Mouse (Mus musculus) heart, embryonic 14.5 days (tissue): ENCODE measurements around the gene Thoc6. TPM values are rescaled to one million over a fixed set of nuclear protein-coding genes. Genes with fewer than 3 reads are reported as not detected.

Experiments used
- ATAC-seq: fragments of 200-750 bp; cut with Nextera tagmentation; 2 replicates; pipeline ENCODE4 v1.8.0; 2017; ENCODE audit warnings: low read depth, moderate TSS enrichment; ENCODE audit not compliant: insufficient number of reproducible peaks, insufficient read depth, low FRiP score
- H3K27ac ChIP-seq, 2 experiments: fragments of 200-500 bp in 1 of 2; fragments of 300-500 bp in 1 of 2; sonication (generic) in 1 of 2; replicated peaks in 1 of 2; 2 replicates each; pipeline ENCODE4 v1.5.1; 2012 to 2014; ENCODE audit warnings: low read depth in 2 of 2, low read length in 2 of 2, control low read depth in 1 of 2, mild to moderate bottlenecking in 1 of 2, mixed read lengths in 1 of 2; ENCODE audit not compliant: control insufficient read depth in 1 of 2, insufficient read depth in 1 of 2
- H3K27me3 ChIP-seq: fragments of 300-500 bp; sonication (generic); 2 replicates; pipeline ENCODE4 v1.6.1; 2014; ENCODE audit warnings: mild to moderate bottlenecking, low read length, control low read depth; ENCODE audit not compliant: control insufficient read depth, insufficient read depth
- H3K36me3 ChIP-seq: fragments of 300-500 bp; sonication (generic); 2 replicates; pipeline ENCODE4 v1.6.1; 2014; ENCODE audit warnings: mild to moderate bottlenecking, control low read depth, low read length, mixed read lengths; ENCODE audit not compliant: control insufficient read depth, insufficient read depth
- H3K4me1 ChIP-seq, 2 experiments: fragments of 200-500 bp in 1 of 2; fragments of 300-500 bp in 1 of 2; sonication (generic) in 1 of 2; 2 replicates each; pipeline ENCODE4 v1.6.1; 2012 to 2014; ENCODE audit warnings: low read length in 2 of 2, control low read depth in 1 of 2, mixed read lengths in 1 of 2; ENCODE audit not compliant: control insufficient read depth in 2 of 2, insufficient read depth in 2 of 2
- H3K4me2 ChIP-seq: fragments of 300-500 bp; sonication (generic); 2 replicates; pipeline ENCODE4 v1.6.1; 2014; ENCODE audit warnings: mild to moderate bottlenecking, low read length
- H3K4me3 ChIP-seq, 2 experiments: fragments of 200-500 bp in 1 of 2; fragments of 300-500 bp in 1 of 2; sonication (generic) in 1 of 2; 2 replicates each; pipeline ENCODE4 v1.5.1; 2012 to 2014; ENCODE audit warnings: low read length in 2 of 2, mild to moderate bottlenecking in 2 of 2, control low read depth in 1 of 2, low read depth in 1 of 2, moderate library complexity in 1 of 2; ENCODE audit not compliant: control insufficient read depth in 1 of 2, insufficient read depth in 1 of 2
- H3K9ac ChIP-seq: fragments of 300-500 bp; sonication (generic); 2 replicates; pipeline ENCODE4 v1.6.1; 2014; ENCODE audit warnings: mild to moderate bottlenecking, low read length
- H3K9me3 ChIP-seq: fragments of 300-500 bp; sonication (generic); 2 replicates; pipeline ENCODE4 v1.6.1; 2016; ENCODE audit warnings: low read length, control low read depth; ENCODE audit not compliant: control insufficient read depth
- WGBS: fragments of 180-500 bp; shearing (Covaris S2); extraction: QIAGEN DNeasy Blood & Tissue Kit; methylation state at CpG from one replicate; pipeline ENCODE4 v1.1.7; 2014; 5-methylcytosine and 5-hydroxymethylcytosine counted together
- polyA plus RNA-seq: library from polyadenylated mRNA; unstranded; fragments of >200 nt; fragmentation: Nextera tagmentation; extraction: Ambion mirVana; gene quantifications from 2 replicates; pipeline ENCODE4 v1.2.1, GENCODE M21; 2014

The Thoc6 gene
- polyA plus RNA-seq, 1 experiment from 2014 or later: 35.0 TPM

DNA sequence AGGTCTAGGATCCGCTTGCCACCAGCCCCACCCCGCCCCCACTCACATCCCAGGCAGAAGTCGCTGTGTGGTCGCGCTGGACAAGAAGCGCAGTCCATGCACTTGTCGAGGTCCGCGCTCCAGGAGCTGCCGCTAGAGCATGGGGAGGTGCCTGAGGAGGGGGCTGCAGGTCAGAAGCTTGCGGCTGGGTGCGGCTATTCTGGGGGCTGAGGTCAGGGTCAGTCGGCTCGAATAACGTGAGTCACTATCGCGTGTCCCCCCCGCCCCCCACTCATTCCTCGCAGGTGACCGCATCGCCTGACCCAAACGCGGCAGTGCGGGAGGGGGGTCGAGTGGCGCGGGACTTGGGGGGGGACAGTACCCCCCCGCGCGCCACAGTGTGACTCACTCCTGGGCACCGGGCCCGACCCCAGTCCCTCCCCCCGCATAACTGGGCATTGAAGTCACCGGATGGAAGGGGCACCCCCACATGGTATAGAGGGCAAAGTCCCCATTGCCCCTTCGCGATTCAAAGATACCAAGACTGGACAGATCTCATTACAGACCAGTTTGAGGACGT, 2.9 kb upstream of the Thoc6 start:
- Histone ChIP-seq H3K27ac (peak overlapping the region; percentile 97 to 99), H3K4me2 (peak overlapping the region; percentile 85), H3K9ac (peak overlapping the region; percentile 91), H3K4me1 (peaks cover 18 to 40% of the 10 kb centered on the region in 2 experiments), H3K9me3 (no peaks in the 10 kb centered on the region), H3K27me3 (peaks cover 39% of the 10 kb centered on the region), H3K36me3 (no peaks in the 10 kb centered on the region), H3K4me3 (peak overlapping the region; percentile 72 to 95)
- WGBS: under 1% methylated on average over 37 of the region's 37 CpGs
- peak; percentile 48 for ATAC-seq

DNA sequence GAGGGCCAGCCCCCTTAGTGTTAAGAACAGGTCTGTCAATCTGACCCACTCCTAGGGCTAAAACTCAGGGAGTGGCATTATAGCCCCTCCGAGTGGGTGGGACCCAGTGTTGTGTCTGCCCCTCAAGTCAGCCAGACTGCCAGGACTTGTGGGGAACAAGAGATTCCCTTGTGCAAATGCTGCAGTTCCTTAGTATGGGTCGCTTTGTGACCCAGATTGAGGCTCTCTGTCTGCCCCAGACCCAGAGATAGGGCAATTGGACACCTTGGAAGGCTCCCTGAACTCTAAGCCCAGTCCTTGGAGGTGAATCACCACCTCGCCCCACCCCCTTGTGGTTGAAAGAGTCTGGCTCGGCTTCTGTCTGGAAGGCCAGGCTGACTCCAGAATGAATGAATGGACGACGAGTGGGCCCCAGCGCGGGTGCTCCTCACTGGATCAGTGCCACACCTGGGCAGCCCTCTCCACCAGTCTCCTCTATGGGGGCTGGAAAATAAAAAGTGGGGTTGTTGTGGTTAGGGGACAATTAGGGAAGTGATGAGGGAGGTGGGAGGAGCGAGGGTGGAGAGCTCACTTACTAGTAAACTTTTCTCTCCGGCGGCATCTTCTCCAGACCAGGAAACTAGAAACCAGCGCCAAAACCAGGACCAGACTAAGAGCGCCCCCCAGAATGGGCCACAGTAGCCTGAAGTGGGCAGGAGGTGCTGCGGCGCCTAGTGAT, 2.0 kb upstream of the Thoc6 start:
- Histone ChIP-seq H3K4me2 (peak overlapping the region; percentile 85), H3K9me3 (no peaks in the 10 kb centered on the region), H3K4me3 (peak overlapping the region; percentile 72 to 95), H3K27ac (peak overlapping the region; percentile 97 to 99), H3K27me3 (peaks cover 31% of the 10 kb centered on the region), H3K4me1 (peaks cover 18 to 40% of the 10 kb centered on the region in 2 experiments), H3K36me3 (no peaks in the 10 kb centered on the region), H3K9ac (peak overlapping the region; percentile 91)
- ATAC-seq: no peak
- WGBS: 6% methylated on average over 15 of the region's 15 CpGs

DNA sequence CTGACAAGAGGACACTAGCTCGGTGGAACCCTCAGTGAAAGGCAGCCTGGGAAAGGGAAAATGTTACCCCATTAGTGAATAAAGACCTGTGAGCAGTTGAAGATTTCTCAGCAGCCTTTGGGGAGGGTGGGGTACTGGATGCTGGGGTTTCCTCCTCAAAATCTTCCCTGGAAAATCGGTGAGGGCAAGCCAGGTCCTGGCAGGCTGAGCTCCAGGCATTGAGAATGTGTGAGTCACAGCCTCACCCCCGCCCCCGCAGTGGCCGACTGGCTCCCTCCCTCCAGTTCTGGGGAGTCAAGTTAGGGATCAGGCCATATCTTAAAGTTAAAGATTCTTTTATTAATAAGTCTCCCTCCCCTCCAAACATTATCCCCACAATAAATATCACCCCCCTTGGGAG, 1.4 kb upstream of the Thoc6 start:
- Histone ChIP-seq H3K27me3 (peaks cover 25% of the 10 kb centered on the region), H3K9me3 (no peaks in the 10 kb centered on the region), H3K36me3 (peaks cover 5% of the 10 kb centered on the region), H3K4me1 (peaks cover 18 to 40% of the 10 kb centered on the region in 2 experiments), H3K4me3 (peak overlapping the region; percentile 72 to 95), H3K9ac (peak overlapping the region; percentile 91), H3K27ac (peak overlapping the region; percentile 97 to 99), H3K4me2 (peak overlapping the region; percentile 85)
- ATAC-seq: no peak
- 8% methylated on average over 5 of the region's 5 CpGs for WGBS

DNA sequence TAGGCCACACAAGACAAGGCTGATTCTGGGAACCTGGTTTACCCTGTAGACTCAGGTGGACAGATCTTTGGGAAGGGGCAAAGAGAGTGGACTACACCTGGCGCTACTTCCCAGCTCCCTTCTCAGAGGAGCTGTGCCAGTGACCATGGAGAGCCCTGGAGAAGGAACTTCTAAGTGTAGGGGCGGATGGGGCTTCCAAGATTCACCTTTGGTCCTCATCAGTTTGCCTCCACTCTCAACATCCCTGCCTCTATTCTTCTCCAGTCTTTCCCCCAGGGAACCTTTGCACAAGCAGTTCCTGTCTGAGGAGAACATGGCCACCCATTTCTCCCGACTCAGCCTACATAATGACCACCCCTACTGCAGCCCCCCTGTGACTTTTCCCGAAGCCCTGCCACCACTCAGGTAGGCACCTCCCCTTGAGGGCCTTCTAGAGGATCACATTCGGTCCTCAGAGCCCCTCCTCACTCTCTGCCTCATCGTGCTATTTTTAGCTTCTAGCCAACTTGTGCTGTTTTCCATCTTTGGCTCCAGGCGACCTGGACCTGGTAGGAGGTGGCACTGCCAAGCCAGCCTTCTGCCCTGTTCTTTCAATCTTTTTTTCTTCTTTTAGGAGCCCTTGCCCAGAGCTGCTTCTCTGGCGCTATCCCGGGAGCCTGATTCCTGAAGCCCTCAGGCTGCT, 730 bp upstream of the Thoc6 start:
- H3K27ac ChIP-seq: peak overlapping the region; percentile 97 to 99
- peak overlapping the region; percentile 85 for H3K4me2 ChIP-seq
- ATAC-seq: no peak
- peak overlapping the region; percentile 91 for H3K9ac ChIP-seq
- 11% methylated on average over 9 of the region's 9 CpGs for WGBS
- no peaks in the 10 kb centered on the region for H3K9me3 ChIP-seq
- peak overlapping the region; percentile 72 to 95 for H3K4me3 ChIP-seq
- H3K27me3 ChIP-seq: peaks cover 17% of the 10 kb centered on the region
- H3K36me3 ChIP-seq: peaks cover 12% of the 10 kb centered on the region
- peaks cover 16 to 38% of the 10 kb centered on the region in 2 experiments for H3K4me1 ChIP-seq

DNA sequence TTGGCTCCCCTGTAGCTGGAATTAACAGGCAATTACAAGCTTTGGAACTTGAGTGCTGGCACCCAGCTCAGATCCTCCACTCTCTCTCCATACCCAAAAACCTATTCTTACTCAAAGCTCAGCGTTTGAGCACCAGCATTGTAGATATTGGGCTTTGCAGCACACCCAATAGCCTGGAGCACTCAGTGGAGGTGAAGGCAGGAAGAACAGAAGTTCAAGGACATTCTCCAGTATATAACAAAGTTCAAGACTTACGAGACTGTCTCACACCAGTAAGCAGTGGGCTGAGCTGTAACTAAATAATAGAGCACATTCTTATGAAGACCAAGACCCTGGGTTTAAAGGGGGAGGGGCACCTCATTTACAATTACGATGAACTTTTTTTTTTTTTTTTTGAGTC, 921 bp downstream of the Thoc6 start:
- H3K9me3 ChIP-seq: no peaks in the 10 kb centered on the region
- 0 out of 2 replicates have a peak, but pooled peaks cover under 1% of the 10 kb centered on the region for H3K27me3 ChIP-seq
- ATAC-seq: no peak
- H3K9ac ChIP-seq: peak overlapping the region; percentile 91
- H3K4me3 ChIP-seq: peak overlapping the region in 1 of 2 experiments; percentile 72; a peak in 2 of 4 replicates
- H3K4me2 ChIP-seq: peak overlapping the region; percentile 85
- H3K36me3 ChIP-seq: peaks cover 29% of the 10 kb centered on the region
- WGBS: 60% methylated on average over 3 of the region's 3 CpGs
- 0 out of 4 replicates have a peak overlapping the region, but pooled peaks of 1 of the 2 experiments have one; percentile 17 for H3K27ac ChIP-seq
- peaks cover 12 to 34% of the 10 kb centered on the region in 2 experiments for H3K4me1 ChIP-seq

DNA sequence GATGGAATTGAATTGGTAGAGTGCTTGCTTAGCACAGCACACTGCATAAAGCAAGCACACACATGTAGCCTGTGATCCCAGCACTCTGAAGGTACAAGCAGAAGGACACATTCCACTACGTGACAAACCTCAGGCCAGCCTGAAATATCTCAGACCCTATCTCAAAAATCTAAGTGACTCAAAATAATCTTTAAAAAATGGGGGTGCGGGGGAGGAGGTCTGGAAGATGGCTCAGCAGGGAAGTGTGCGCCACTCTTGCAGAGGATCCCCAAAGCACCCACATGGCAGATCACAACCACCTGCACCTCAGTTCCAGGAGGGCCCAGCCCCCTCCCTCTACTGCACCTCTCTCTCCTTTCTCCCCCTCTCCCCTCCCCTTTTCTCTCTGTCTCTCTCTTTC, 2.2 kb downstream of the Thoc6 start:
- Histone ChIP-seq H3K27me3 (no peaks in the 10 kb centered on the region), H3K36me3 (peaks cover 41% of the 10 kb centered on the region), H3K4me1 (peaks cover 12 to 30% of the 10 kb centered on the region in 2 experiments), H3K9me3 (no peaks in the 10 kb centered on the region), H3K4me2 (no peak overlapping the region), H3K9ac (no peak overlapping the region), H3K27ac (no peak overlapping the region), H3K4me3 (no peak overlapping the region)
- 90% methylated on average over 3 of the region's 3 CpGs for WGBS
- ATAC-seq: no peak

DNA sequence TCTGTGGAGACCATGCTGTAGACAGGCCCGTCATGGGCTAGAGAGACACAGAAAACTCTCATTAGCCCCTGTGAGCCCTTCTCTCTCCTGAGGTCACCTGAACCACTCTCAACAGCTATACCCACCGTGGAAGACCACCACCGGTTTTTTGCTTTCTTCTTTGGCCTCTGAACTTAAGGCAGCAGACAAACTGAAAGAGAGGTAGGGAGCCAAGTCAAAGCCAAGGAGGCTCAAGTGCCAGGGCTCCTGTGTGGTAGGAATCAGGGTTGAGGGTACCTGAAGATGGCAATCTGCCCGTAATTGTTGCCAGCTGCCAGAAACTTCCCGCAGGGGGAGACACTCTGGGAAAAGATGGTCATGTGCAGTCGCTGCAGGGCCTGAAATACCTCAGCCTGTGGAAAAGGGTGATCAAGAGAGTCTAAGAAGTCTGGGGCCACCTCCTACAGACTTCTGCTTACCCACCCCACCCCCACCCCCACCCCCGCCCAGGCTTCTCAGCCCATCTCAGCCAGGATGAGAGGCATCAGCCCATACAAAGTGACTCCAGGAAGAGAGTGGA, 3.1 kb downstream of the Thoc6 start:
- Histone ChIP-seq H3K27ac (no peak overlapping the region), H3K4me1 (peaks cover 11 to 21% of the 10 kb centered on the region in 2 experiments), H3K9ac (no peak overlapping the region), H3K27me3 (no peaks in the 10 kb centered on the region), H3K36me3 (peaks cover 45% of the 10 kb centered on the region), H3K4me3 (no peak overlapping the region), H3K9me3 (no peaks in the 10 kb centered on the region), H3K4me2 (no peak overlapping the region)
- 88% methylated on average over 7 of the region's 7 CpGs for WGBS
- ATAC-seq: no peak
